Mouse (Mus musculus) hindbrain, embryonic 15.5 days (tissue): Measurements from ENCODE around the gene Vash1. TPM values are rescaled to one million over a fixed set of nuclear protein-coding genes. Genes with fewer than 3 reads are reported as not detected.
A peak's percentile ranks its signal among the peaks of the same experiment; 100 is the strongest.

Source experiments
- ATAC-seq: fragments of 200-750 bp; cut with Nextera tagmentation; 2 replicates; pipeline ENCODE4 v1.8.0; 2017; ENCODE audit warnings: low read depth, moderate number of reproducible peaks, moderate TSS enrichment; ENCODE audit not compliant: low FRiP score
- H3K27ac ChIP-seq: fragments of 300-500 bp; sonication (generic); replicated peaks from 2 replicates; pipeline ENCODE4 v1.5.1; 2015; ENCODE audit warnings: mild to moderate bottlenecking, inconsistent platforms
- H3K27me3 ChIP-seq: fragments of 300-500 bp; sonication (generic); 2 replicates; pipeline ENCODE4 v1.6.1; 2015; ENCODE audit warnings: control low read depth, inconsistent platforms
- H3K36me3 ChIP-seq: fragments of 300-500 bp; sonication (generic); 2 replicates; pipeline ENCODE4 v1.6.1; 2015; ENCODE audit warnings: control low read depth, inconsistent platforms
- H3K4me1 ChIP-seq: fragments of 300-500 bp; sonication (generic); replicated peaks from 2 replicates; pipeline ENCODE4 v1.6.1; 2015; ENCODE audit warnings: control low read depth, inconsistent platforms
- H3K4me2 ChIP-seq: fragments of 300-500 bp; sonication (generic); 2 replicates; pipeline ENCODE4 v1.6.1; 2015; ENCODE audit warnings: moderate library complexity, mild to moderate bottlenecking, inconsistent platforms
- H3K4me3 ChIP-seq: fragments of 300-500 bp; sonication (generic); 2 replicates; pipeline ENCODE4 v1.5.1; 2015; ENCODE audit warnings: mild to moderate bottlenecking, inconsistent platforms
- H3K9ac ChIP-seq: fragments of 300-500 bp; sonication (generic); 2 replicates; pipeline ENCODE4 v1.6.1; 2015; ENCODE audit warnings: inconsistent platforms
- H3K9me3 ChIP-seq: fragments of 300-500 bp; sonication (generic); 2 replicates; pipeline ENCODE4 v1.6.1; 2016; ENCODE audit warnings: control low read depth, inconsistent platforms
- WGBS: fragments of 180-500 bp; shearing (Covaris S2); methylation state at CpG from one replicate; pipeline ENCODE4 v1.1.7; 2015; 5-methylcytosine and 5-hydroxymethylcytosine counted together
- polyA plus RNA-seq: library from polyadenylated mRNA; unstranded; fragments of >200 nt; fragmentation: Nextera tagmentation; extraction: Ambion mirVana; gene quantifications from 2 replicates; pipeline ENCODE4 v1.2.1, GENCODE M21; 2015

The Vash1 gene
- polyA plus RNA-seq, 1 experiment from 2014 or later: 38.0 TPM

GRCm38 (mm10) chr12:86685275-86685674 is 6.8 kb downstream of the Vash1 start:
- 72% methylated on average over 9 of the region's 9 CpGs for WGBS
- Histone ChIP-seq H3K36me3 (peaks cover 30% of the 10 kb centered on the region), H3K4me2 (0 out of 2 replicates have a peak overlapping the region, but pooled peaks have one; percentile 7), H3K27me3 (no peaks in the 10 kb centered on the region), H3K27ac (no peak overlapping the region), H3K4me1 (peaks cover 55% of the 10 kb centered on the region), H3K4me3 (no peak overlapping the region), H3K9me3 (no peaks in the 10 kb centered on the region), H3K9ac (no peak overlapping the region)
- no peak for ATAC-seq

- Histone ChIP-seq H3K4me3 (no peak overlapping the region), H3K4me1 (peaks cover 51% of the 10 kb centered on the region), H3K27me3 (no peaks in the 10 kb centered on the region), H3K9me3 (no peaks in the 10 kb centered on the region), H3K27ac (peak overlapping the region; percentile 50), H3K36me3 (peaks cover 31% of the 10 kb centered on the region), H3K4me2 (no peak overlapping the region), H3K9ac (no peak overlapping the region)
- WGBS: 60% methylated on average over 13 of the region's 13 CpGs
- ATAC-seq: no peak; the same call in 1 of the 2 replicates
Measured at GRCm38 (mm10) chr12:86686551-86687330, 8.2 kb downstream of the Vash1 start.

- Histone ChIP-seq H3K4me2 (no peak overlapping the region), H3K4me1 (peaks cover 43% of the 10 kb centered on the region), H3K36me3 (peaks cover 32% of the 10 kb centered on the region), H3K4me3 (no peak overlapping the region), H3K27me3 (no peaks in the 10 kb centered on the region), H3K9ac (no peak overlapping the region), H3K9me3 (no peaks in the 10 kb centered on the region), H3K27ac (0 out of 2 replicates have a peak overlapping the region, but pooled peaks have one; percentile 9)
- ATAC-seq: no peak
- WGBS: 83% methylated on average over 4 of the region's 4 CpGs
Measured at GRCm38 (mm10) chr12:86687445-86687955, 9.0 kb downstream of the Vash1 start.

GRCm38 (mm10) chr12:86687971-86688573 is 9.6 kb downstream of the Vash1 start:
- peaks cover 37% of the 10 kb centered on the region for H3K4me1 ChIP-seq
- H3K9ac ChIP-seq: no peak overlapping the region
- H3K4me2 ChIP-seq: no peak overlapping the region
- ATAC-seq: no peak
- H3K27ac ChIP-seq: 0 out of 2 replicates have a peak overlapping the region, but pooled peaks have one; percentile 9
- H3K36me3 ChIP-seq: peaks cover 34% of the 10 kb centered on the region
- H3K9me3 ChIP-seq: no peaks in the 10 kb centered on the region
- WGBS: 74% methylated on average over 4 of the region's 4 CpGs
- no peak overlapping the region for H3K4me3 ChIP-seq
- no peaks in the 10 kb centered on the region for H3K27me3 ChIP-seq

GRCm38 (mm10) chr12:86688917-86689316 is 10.4 kb downstream of the Vash1 start:
- 96% methylated on average over 27 of the region's 27 CpGs for WGBS
- Histone ChIP-seq H3K9ac (no peak overlapping the region), H3K27ac (no peak overlapping the region), H3K9me3 (no peaks in the 10 kb centered on the region), H3K27me3 (no peaks in the 10 kb centered on the region), H3K4me1 (peaks cover 29% of the 10 kb centered on the region), H3K36me3 (peaks cover 35% of the 10 kb centered on the region), H3K4me3 (no peak overlapping the region), H3K4me2 (no peak overlapping the region)
- ATAC-seq: no peak

GRCm38 (mm10) chr12:86690700-86691485 is 12.4 kb downstream of the Vash1 start:
- ATAC-seq: no peak
- WGBS: 83% methylated on average over 11 of the region's 12 CpGs
- peak overlapping the region; percentile 37 for H3K27ac ChIP-seq
- H3K27me3 ChIP-seq: no peaks in the 10 kb centered on the region
- H3K4me3 ChIP-seq: no peak overlapping the region
- H3K4me2 ChIP-seq: no peak overlapping the region
- peaks cover 13% of the 10 kb centered on the region for H3K4me1 ChIP-seq
- no peaks in the 10 kb centered on the region for H3K9me3 ChIP-seq
- no peak overlapping the region for H3K9ac ChIP-seq
- peaks cover 43% of the 10 kb centered on the region for H3K36me3 ChIP-seq

- H3K4me3 ChIP-seq: no peak overlapping the region
- whole genome bisulfite sequencing: 70% methylated on average over 5 of the region's 5 CpGs
- no peaks in the 10 kb centered on the region for H3K9me3 ChIP-seq
- H3K4me2 ChIP-seq: no peak overlapping the region
- H3K4me1 ChIP-seq: peaks cover 3% of the 10 kb centered on the region
- H3K9ac ChIP-seq: no peak overlapping the region
- no peaks in the 10 kb centered on the region for H3K27me3 ChIP-seq
- H3K27ac ChIP-seq: no peak overlapping the region
- no peak for ATAC-seq
- H3K36me3 ChIP-seq: peaks cover 39% of the 10 kb centered on the region
Measured at GRCm38 (mm10) chr12:86692471-86693356, 14.2 kb downstream of the Vash1 start.

GRCm38 (mm10) chr12:86693389-86693788 is 14.9 kb downstream of the Vash1 start:
- Histone ChIP-seq H3K4me1 (peaks cover 8% of the 10 kb centered on the region), H3K9ac (no peak overlapping the region), H3K36me3 (peaks cover 33% of the 10 kb centered on the region), H3K4me2 (no peak overlapping the region), H3K4me3 (no peak overlapping the region), H3K27me3 (no peaks in the 10 kb centered on the region), H3K27ac (no peak overlapping the region), H3K9me3 (no peaks in the 10 kb centered on the region)
- ATAC-seq: no peak

GRCm38 (mm10) chr12:86694441-86694840 is 15.9 kb downstream of the Vash1 start:
- peaks cover 25% of the 10 kb centered on the region for H3K36me3 ChIP-seq
- no peak for ATAC-seq

GRCm38 (mm10) chr12:86697996-86698395 is 19.5 kb downstream of the Vash1 start:
- Histone ChIP-seq H3K27me3 (no peaks in the 10 kb centered on the region), H3K9ac (no peak overlapping the region), H3K27ac (peak overlapping the region; percentile 80; the same call in 1 of the 2 replicates), H3K4me1 (peaks cover 36% of the 10 kb centered on the region), H3K4me3 (no peak overlapping the region), H3K36me3 (peaks cover 16% of the 10 kb centered on the region; the same call in 1 of the 2 replicates), H3K9me3 (no peaks in the 10 kb centered on the region), H3K4me2 (no peak overlapping the region)
- ATAC-seq: no peak
- WGBS: 34% methylated on average over 2 of the region's 2 CpGs

More at GRCm38 (mm10) chr12:86694441-86694840, 15.9 kb downstream of the Vash1 start:
- H3K9ac ChIP-seq: no peak overlapping the region
- 73% methylated on average over 1 of the region's 1 CpGs for WGBS
- H3K27me3 ChIP-seq: no peaks in the 10 kb centered on the region
- no peaks in the 10 kb centered on the region for H3K9me3 ChIP-seq
- H3K4me2 ChIP-seq: no peak overlapping the region
- H3K4me1 ChIP-seq: peaks cover 15% of the 10 kb centered on the region
- no peak overlapping the region for H3K27ac ChIP-seq
- no peak overlapping the region for H3K4me3 ChIP-seq

- Histone ChIP-seq H3K4me3 (no peak overlapping the region), H3K27me3 (no peaks in the 10 kb centered on the region), H3K9me3 (no peaks in the 10 kb centered on the region), H3K9ac (no peak overlapping the region), H3K27ac (peak overlapping the region; percentile 80; the same call in 1 of the 2 replicates), H3K4me1 (peaks cover 36% of the 10 kb centered on the region), H3K36me3 (peaks cover 14% of the 10 kb centered on the region; the same call in 1 of the 2 replicates), H3K4me2 (no peak overlapping the region)
- no peak for ATAC-seq
Measured at GRCm38 (mm10) chr12:86698537-86698936, 20.0 kb downstream of the Vash1 start.
